Mouse (Mus musculus): ENCODE measurements at regions not wholly inside any gene's neighbourhood (a gene's known extent, or its start where the extent isn't known, plus 50 kb on each side); places are given as distances from the start of the nearest gene placed in this dataset.

- Histone ChIP-seq H3K9ac (no peak overlapping the region), H3K27me3 (replicated peaks) (no peaks in the 10 kb centered on the region), H3K36me3 (no peaks in the 10 kb centered on the region), H3K9me3 (replicated peaks) (0 out of 2 replicates have a peak, but pooled peaks cover 3% of the 10 kb centered on the region), H3K4me3 (no peak overlapping the region), H3K27ac (ENCODE audit: poor library complexity, severe bottlenecking) (no peak overlapping the region), H3K4me1 (replicated peaks) (no peaks in the 10 kb centered on the region), H3K4me2 (no peak overlapping the region)
- no peak for ATAC-seq (ENCODE audit: insufficient number of reproducible peaks, low FRiP score)
- WGBS: 78% methylated on average over 10 of the region's 10 CpGs
Observed at GRCm38 (mm10) chr9:41665000-41665685, 459.0 kb downstream of the Sorl1 start.

GRCm38 (mm10) chr9:41660576-41660975, 463.5 kb downstream of the Sorl1 start:
- H3K9ac ChIP-seq: no peak overlapping the region
- 93% methylated on average over 5 of the region's 5 CpGs for WGBS
- no peak for ATAC-seq (ENCODE audit: insufficient number of reproducible peaks, low FRiP score)

GRCm38 (mm10) chr9:41660011-41660410, 464.1 kb downstream of the Sorl1 start:
- no peaks in the 10 kb centered on the region for H3K27me3 ChIP-seq (replicated peaks)
- peaks cover 18% of the 10 kb centered on the region for H3K4me1 ChIP-seq (replicated peaks)
- no peak overlapping the region for H3K27ac ChIP-seq (ENCODE audit: poor library complexity, severe bottlenecking)
- WGBS: 78% methylated on average over 5 of the region's 5 CpGs
- no peaks in the 10 kb centered on the region for H3K9me3 ChIP-seq (replicated peaks)
- H3K9ac ChIP-seq: no peak overlapping the region
- no peaks in the 10 kb centered on the region for H3K36me3 ChIP-seq
- no peak overlapping the region for H3K4me2 ChIP-seq
- ATAC-seq (ENCODE audit: insufficient number of reproducible peaks, low FRiP score): no peak
- no peak overlapping the region for H3K4me3 ChIP-seq

More at GRCm38 (mm10) chr9:41660576-41660975, 463.5 kb downstream of the Sorl1 start:
- Histone ChIP-seq H3K4me2 (no peak overlapping the region), H3K9me3 (replicated peaks) (no peaks in the 10 kb centered on the region), H3K27me3 (replicated peaks) (no peaks in the 10 kb centered on the region), H3K4me3 (no peak overlapping the region), H3K27ac (ENCODE audit: poor library complexity, severe bottlenecking) (no peak overlapping the region), H3K4me1 (replicated peaks) (peaks cover 14% of the 10 kb centered on the region), H3K36me3 (no peaks in the 10 kb centered on the region)

- H3K9ac ChIP-seq: no peak overlapping the region
- H3K27me3 ChIP-seq (replicated peaks): no peaks in the 10 kb centered on the region
- H3K4me3 ChIP-seq: no peak overlapping the region
- no peaks in the 10 kb centered on the region for H3K9me3 ChIP-seq (replicated peaks)
- ATAC-seq (ENCODE audit: insufficient number of reproducible peaks, low FRiP score): no peak
- H3K4me1 ChIP-seq (replicated peaks): no peaks in the 10 kb centered on the region
- H3K27ac ChIP-seq (ENCODE audit: poor library complexity, severe bottlenecking): no peak overlapping the region
- no peaks in the 10 kb centered on the region for H3K36me3 ChIP-seq
- no peak overlapping the region for H3K4me2 ChIP-seq
- 75% methylated on average over 2 of the region's 2 CpGs for WGBS
Observed at GRCm38 (mm10) chr9:41631564-41632205, 470.2 kb upstream of the Ubash3b start.

GRCm38 (mm10) chr9:41621341-41621740, 459.8 kb upstream of the Ubash3b start:
- Histone ChIP-seq H3K4me2 (no peak overlapping the region), H3K4me3 (no peak overlapping the region), H3K27me3 (replicated peaks) (no peaks in the 10 kb centered on the region), H3K9me3 (replicated peaks) (no peaks in the 10 kb centered on the region), H3K27ac (ENCODE audit: poor library complexity, severe bottlenecking) (no peak overlapping the region), H3K4me1 (replicated peaks) (no peaks in the 10 kb centered on the region), H3K9ac (no peak overlapping the region), H3K36me3 (no peaks in the 10 kb centered on the region)
- ATAC-seq (ENCODE audit: insufficient number of reproducible peaks, low FRiP score): no peak
- WGBS: 64% methylated on average over 8 of the region's 8 CpGs

- Histone ChIP-seq H3K4me3 (no peak overlapping the region), H3K36me3 (no peaks in the 10 kb centered on the region), H3K27me3 (replicated peaks) (no peaks in the 10 kb centered on the region), H3K27ac (ENCODE audit: poor library complexity, severe bottlenecking) (no peak overlapping the region), H3K4me2 (no peak overlapping the region), H3K9ac (no peak overlapping the region), H3K9me3 (replicated peaks) (no peaks in the 10 kb centered on the region), H3K4me1 (replicated peaks) (peaks cover 36% of the 10 kb centered on the region)
- no peak for ATAC-seq (ENCODE audit: insufficient number of reproducible peaks, low FRiP score)
- WGBS: 55% methylated on average over 7 of the region's 7 CpGs
Observed at GRCm38 (mm10) chr9:41614002-41614401, 452.5 kb upstream of the Ubash3b start.

- peak overlapping the region; percentile 56 for H3K4me2 ChIP-seq
- H3K9me3 ChIP-seq (replicated peaks): no peaks in the 10 kb centered on the region
- peak overlapping the region; percentile 68 for H3K27ac ChIP-seq (ENCODE audit: poor library complexity, severe bottlenecking)
- no peak overlapping the region for H3K9ac ChIP-seq
- H3K4me1 ChIP-seq (replicated peaks): peaks cover 36% of the 10 kb centered on the region
- H3K36me3 ChIP-seq: no peaks in the 10 kb centered on the region
- H3K4me3 ChIP-seq: no peak overlapping the region
- 69% methylated on average over 14 of the region's 14 CpGs for WGBS
- H3K27me3 ChIP-seq (replicated peaks): no peaks in the 10 kb centered on the region
- ATAC-seq (ENCODE audit: insufficient number of reproducible peaks, low FRiP score): no peak
Observed at GRCm38 (mm10) chr9:41612802-41613550, 451.5 kb upstream of the Ubash3b start.

- no peak for ATAC-seq (ENCODE audit: insufficient number of reproducible peaks, low FRiP score)
- peaks cover 36% of the 10 kb centered on the region for H3K4me1 ChIP-seq (replicated peaks)
- H3K9ac ChIP-seq: no peak overlapping the region
- peak overlapping the region; percentile 56 for H3K4me2 ChIP-seq
- no peaks in the 10 kb centered on the region for H3K36me3 ChIP-seq
- H3K4me3 ChIP-seq: no peak overlapping the region
- H3K27me3 ChIP-seq (replicated peaks): no peaks in the 10 kb centered on the region
- H3K27ac ChIP-seq (ENCODE audit: poor library complexity, severe bottlenecking): peak overlapping the region; percentile 68
- H3K9me3 ChIP-seq (replicated peaks): no peaks in the 10 kb centered on the region
- 24% methylated on average over 7 of the region's 7 CpGs for whole genome bisulfite sequencing
Observed at GRCm38 (mm10) chr9:41612452-41612795, 450.9 kb upstream of the Ubash3b start.

GRCm38 (mm10) chr9:41611534-41612451, 450.3 kb upstream of the Ubash3b start:
- Histone ChIP-seq H3K27ac (ENCODE audit: poor library complexity, severe bottlenecking) (peak overlapping the region; percentile 68), H3K4me3 (no peak overlapping the region), H3K9me3 (replicated peaks) (no peaks in the 10 kb centered on the region), H3K4me2 (peak overlapping the region; percentile 56), H3K27me3 (replicated peaks) (no peaks in the 10 kb centered on the region), H3K36me3 (no peaks in the 10 kb centered on the region), H3K9ac (no peak overlapping the region), H3K4me1 (replicated peaks) (peaks cover 36% of the 10 kb centered on the region)
- ATAC-seq (ENCODE audit: insufficient number of reproducible peaks, low FRiP score): 0 out of 2 replicates have a peak, but pooled peaks have one; percentile 61
- WGBS: 35% methylated on average over 11 of the region's 11 CpGs

GRCm38 (mm10) chr9:41610347-41610746, 448.9 kb upstream of the Ubash3b start:
- no peak overlapping the region for H3K4me3 ChIP-seq
- peaks cover 36% of the 10 kb centered on the region for H3K4me1 ChIP-seq (replicated peaks)
- no peak for ATAC-seq (ENCODE audit: insufficient number of reproducible peaks, low FRiP score)
- 70% methylated on average over 4 of the region's 4 CpGs for WGBS
- no peaks in the 10 kb centered on the region for H3K27me3 ChIP-seq (replicated peaks)
- H3K36me3 ChIP-seq: no peaks in the 10 kb centered on the region
- no peak overlapping the region for H3K27ac ChIP-seq (ENCODE audit: poor library complexity, severe bottlenecking)
- no peaks in the 10 kb centered on the region for H3K9me3 ChIP-seq (replicated peaks)
- H3K9ac ChIP-seq: no peak overlapping the region
- H3K4me2 ChIP-seq: no peak overlapping the region
